Mouse (Mus musculus): Measurements from ENCODE around the gene Olfr322.
"Not testable (repeated sequence)": the region's sequence is repeated elsewhere in the genome, so short reads cannot be mapped to it uniquely, and the experiment has no call there.

The Olfr322 gene

GRCm38 (mm10) chr11:58658596-58658995, at the start of gene Olfr322:
Olfr322 (plus strand) TSS chr11:58658782.
- no peak for DNase-seq

- DNase-seq, result no peak
Observed at GRCm38 (mm10) chr11:58613359-58613758, 45.2 kb upstream of the Olfr322 start.

- no peak for DNase-seq
Observed at GRCm38 (mm10) chr11:58614526-58614925, 44.1 kb upstream of the Olfr322 start.

DNA sequence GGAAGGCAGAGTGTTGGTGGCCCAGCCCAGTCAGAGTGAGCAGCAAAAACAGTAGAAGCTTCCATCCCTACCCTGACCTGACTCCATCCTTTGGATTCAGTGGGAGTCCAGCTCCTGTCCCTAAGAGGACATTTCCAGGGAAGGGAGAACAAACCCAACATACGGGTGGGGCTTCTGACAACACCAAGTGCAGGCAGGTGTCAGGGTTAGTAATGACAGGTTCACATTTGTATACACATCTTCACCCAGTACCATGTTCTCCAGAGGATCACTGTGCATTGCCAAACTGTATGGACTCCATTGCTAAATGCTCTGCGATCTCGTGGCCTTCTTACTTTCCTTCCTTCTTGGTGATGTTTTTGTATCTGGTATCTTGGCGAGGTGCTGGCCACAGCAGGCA, 42.6 kb upstream of the Olfr322 start, which contains the start of gene 2210407C18Rik:
Gene 2210407C18Rik (minus strand): TSS at position 101 of the 400 bp plus-strand sequence.
- no peak for DNase-seq

DNA sequence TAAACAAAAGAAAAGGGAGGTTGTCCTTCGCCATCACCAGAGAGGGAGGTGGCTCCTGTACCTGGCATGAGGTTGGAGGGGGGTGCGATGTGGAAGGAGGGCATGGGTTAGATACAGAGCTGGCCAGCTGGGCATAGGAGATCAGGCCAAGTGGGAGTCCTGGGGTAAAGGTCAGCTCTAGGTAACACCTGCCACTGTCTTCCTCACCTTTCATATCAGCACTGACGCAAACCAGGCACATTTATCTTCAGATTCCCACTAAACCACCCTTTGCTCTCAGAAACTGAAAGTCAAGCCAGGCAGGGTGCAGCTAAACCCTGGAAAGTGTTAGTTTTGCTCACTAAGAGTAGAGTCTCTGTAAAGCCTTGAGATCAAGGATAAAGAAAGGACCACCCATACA, 40.2 kb upstream of the Olfr322 start:
- no peak for DNase-seq

GRCm38 (mm10) chr11:58618793-58619192, 39.8 kb upstream of the Olfr322 start:
- DNase-seq, result peak; percentile 44

DNA sequence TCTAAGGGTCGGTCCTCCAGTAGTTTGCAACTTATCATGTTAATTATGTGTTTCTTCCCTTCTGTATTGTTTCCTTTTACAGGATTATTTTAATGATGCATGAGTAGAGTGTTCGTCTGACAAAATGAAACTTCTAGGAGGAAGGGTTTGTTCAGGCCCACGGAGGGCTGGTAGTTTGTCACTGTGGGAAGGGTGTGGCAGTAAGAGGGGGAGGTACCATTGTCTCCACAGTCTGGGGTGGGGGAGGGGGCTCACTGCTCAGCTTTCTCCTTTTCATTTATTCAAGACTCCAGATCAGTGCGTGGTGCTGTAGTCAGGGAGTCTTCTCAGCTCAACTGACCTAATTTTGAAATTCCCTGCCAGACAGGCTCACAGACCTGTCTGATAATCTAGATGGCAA, 32.4 kb upstream of the Olfr322 start:
- no peak for DNase-seq

GRCm38 (mm10) chr11:58630401-58630800, 28.2 kb upstream of the Olfr322 start, which contains the start of gene Olfr323:
Olfr323 (minus strand) TSS chr11:58630501.
- no peak for DNase-seq

GRCm38 (mm10) chr11:58634878-58635277, 23.7 kb upstream of the Olfr322 start:
- no peak for DNase-seq

DNA sequence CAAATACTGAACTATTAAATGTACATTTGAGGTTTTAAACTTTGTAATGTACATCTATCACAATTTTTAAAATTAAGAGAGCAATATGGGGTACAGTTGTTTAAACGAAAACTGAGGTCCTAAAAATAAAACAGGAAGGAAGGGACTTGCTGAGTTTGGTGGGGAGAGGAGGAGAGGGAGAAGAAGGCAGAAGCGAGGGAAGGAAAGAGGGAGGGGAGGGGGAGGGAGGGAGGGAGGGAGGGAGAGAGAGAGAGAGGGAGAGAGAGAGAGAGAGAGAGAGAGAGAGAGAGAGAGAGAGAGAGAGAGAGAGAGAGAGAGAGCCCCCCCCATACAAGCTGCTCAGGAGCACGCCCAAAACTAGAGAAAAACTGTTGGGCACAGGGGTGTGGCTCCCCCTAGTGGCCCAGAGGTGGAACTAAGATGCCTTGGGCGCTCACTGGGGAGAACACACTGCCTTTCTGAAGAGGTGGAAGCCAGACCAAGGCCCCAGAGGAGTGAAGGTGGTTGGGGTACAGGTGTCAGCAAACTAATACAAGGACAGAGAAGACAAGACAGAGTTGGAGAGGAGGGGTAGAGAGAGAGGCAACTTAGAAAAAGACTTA, 22.1 kb upstream of the Olfr322 start:
- no peak for DNase-seq

DNA sequence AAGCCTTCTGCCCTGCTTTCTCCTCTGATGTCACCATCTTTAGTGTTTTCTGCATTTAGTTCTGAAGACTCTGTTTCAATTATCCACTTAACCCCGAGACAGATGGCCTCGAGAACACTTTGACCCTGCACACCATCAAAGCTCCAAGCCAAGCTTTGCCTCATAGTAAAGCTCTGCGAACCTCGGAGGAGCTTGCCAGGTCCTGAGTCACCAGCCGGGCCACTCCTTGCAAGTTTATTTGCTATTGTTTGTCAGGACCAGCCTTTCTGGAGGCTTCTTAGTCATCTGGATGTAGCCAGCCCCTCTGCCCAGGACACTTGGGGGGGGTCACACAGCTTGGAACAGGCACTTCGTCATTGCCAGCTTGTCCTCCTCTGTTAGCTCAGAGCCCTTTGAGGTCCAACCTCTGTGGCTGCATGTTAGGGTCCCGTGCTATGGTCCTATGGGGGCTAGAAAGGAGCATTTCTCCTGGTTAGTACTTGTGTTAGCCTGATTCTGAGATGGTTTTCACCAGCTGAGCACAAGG, 20.3 kb upstream of the Olfr322 start:
- DNase-seq, result no peak

DNA sequence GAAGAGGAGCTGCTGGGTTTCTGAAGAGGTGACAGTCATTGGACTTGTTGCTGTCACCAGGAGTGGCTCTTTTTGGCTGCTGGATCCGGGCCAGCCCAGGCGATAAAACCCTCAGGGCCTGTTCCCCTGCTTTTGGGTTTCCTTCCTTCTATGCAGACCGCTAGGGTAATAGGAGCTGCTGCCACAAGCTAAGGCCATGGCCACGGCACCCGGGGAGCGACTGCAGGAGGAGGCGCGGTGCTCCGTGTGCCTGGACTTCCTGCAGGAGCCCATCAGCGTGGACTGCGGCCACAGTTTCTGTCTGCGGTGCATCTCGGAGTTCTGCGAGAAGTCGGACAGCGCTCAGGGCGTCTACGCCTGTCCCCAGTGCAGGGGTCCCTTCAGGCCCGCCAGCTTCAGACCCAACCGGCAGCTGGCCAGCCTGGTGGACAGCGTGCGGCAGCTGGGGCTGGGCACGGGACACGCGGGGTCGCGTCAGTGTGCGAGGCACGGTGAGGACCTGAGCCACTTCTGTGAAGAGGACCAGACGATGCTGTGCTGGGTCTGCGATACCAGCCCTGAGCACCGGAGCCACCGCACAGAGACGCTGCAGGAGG, 18.2 kb upstream of the Olfr322 start, which contains the start of gene Trim58:
Gene Trim58 (plus strand): TSS at position 194 of the 596 bp plus-strand sequence.
- DNase-seq, result no peak

- DNase-seq, result no peak
Observed at GRCm38 (mm10) chr11:58641057-58641456, 17.5 kb upstream of the Olfr322 start.

- no peak for DNase-seq
Observed at GRCm38 (mm10) chr11:58641638-58642358, 16.8 kb upstream of the Olfr322 start.

DNA sequence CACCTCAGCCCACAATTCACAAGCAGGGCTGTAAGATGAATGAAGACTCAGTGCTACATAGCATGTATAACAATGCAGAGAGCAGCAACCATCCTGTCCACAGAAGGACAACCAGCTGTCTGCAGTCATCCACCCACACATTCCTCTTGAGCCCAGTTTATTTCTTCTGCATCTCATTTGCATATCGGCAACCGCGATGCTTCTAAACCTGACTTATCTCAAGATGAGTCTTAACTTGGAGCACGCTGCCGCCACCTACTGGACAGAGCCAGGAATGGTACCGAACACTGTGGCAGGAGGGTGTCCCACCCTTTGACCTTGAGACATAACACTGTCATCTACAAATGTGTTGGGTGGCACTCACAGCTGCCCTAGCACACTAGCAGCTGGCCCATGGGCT, 15.2 kb upstream of the Olfr322 start:
- peak; percentile 18 for DNase-seq

DNA sequence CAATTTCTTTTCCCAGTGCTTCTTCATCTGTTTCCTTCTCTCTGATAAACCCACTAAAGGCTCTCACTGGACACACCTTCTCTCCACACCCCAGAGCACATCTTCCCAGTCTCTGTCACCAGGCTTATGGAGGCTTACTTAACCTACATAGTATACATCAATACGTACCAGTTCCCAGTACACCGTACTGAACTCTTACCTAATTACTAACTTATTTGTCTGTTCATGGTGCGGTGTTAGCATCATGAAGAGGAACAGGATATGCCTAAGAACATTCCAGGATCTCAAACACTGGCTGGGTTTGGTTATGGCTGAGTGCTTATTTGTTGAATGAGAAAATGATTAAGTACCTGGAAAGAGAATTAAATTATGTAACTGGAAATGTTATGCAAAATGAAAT, 3.4 kb upstream of the Olfr322 start:
- DNase-seq, result no peak

GRCm38 (mm10) chr11:58669252-58669651, 10.7 kb downstream of the Olfr322 start:
- DNase-seq, result no peak

- no peak for DNase-seq
Observed at GRCm38 (mm10) chr11:58671825-58672224, 13.2 kb downstream of the Olfr322 start.

- DNase-seq, result no peak
Observed at GRCm38 (mm10) chr11:58680799-58681198, 22.2 kb downstream of the Olfr322 start, which contains the start of gene Olfr320. Olfr320 (plus strand) TSS chr11:58681099.

- DNase-seq, result no peak
Observed at GRCm38 (mm10) chr11:58698862-58699261, 40.3 kb downstream of the Olfr322 start, which contains the start of gene Olfr319. Olfr319 (plus strand) TSS chr11:58699162.

GRCm38 (mm10) chr11:58709086-58709485, 50.5 kb downstream of the Olfr322 start:
- no peak for DNase-seq

DNA sequence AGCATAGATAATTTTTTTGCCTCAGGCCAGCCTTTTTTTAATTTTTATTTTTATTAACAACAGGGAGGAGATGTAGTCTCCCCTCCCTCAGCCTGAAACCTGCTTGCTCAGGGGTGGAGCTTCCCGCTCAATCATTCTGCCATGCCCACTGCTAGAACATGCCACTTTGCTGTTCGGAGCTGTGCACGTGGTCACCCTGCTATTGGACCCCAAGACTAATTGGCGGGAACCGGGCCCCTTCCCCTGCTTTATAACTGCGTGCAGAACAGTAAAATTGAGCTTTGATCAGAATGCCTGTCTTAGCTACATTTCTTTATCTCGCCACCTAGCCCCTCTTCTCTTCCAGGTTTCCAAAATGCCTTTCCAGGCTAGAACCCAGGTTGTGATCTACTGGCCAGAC, 59.1 kb downstream of the Olfr322 start:
- not testable (repeated sequence) for DNase-seq
